Mouse (Mus musculus) mouse trophoblast stem cell (cell line): ENCODE data around the gene Ifi27.

Source experiments
- in situ Hi-C, 2 experiments: fragments of 300-500 bp; cut with MseI, MboI; formaldehyde crosslinking; loops; 2 replicates in 1 of 2; 3 replicates in 1 of 2; pipeline ENCODE4 v1.15.1; 2025

The Ifi27 gene

DNA sequence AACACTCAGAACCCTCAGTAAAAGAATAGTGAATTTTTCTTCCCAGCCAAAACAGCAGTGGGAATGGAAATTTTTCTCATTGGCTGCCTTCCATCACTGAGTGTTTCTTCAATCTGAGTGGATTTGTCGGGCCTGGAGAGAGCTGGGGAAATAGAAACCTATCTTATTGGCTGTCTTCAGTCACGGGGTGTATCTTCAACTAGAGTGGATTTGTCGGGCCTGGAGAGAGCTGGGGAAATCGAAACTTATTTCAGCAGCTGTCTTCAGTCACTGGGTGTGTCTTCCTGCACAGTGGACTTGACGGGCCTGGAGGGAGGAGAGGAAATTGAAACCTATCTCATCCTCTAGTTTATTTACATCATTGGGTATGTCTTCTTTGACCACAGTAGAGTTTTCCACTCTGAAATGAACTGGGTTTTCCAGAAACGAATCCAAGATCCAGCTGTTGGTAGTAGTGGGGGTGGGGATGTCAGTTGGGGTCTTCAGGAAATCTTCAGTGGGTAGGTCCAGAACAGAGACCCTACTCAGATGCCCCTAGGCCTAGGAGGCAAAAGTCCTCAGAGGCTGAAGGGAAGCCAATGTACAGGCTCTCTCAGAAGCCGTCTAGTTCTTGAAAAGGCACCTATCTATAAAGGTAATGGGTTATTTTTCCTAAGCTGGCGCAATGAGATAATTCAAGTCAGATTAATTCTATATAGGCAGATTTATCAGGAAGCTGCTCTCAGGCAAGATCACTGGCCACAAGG is at the start of gene Ifi27:
Gene Ifi27, plus strand, starts transcription at position 226 of the 746 bp plus-strand sequence.
- in situ Hi-C loops, result no loop called here

DNA sequence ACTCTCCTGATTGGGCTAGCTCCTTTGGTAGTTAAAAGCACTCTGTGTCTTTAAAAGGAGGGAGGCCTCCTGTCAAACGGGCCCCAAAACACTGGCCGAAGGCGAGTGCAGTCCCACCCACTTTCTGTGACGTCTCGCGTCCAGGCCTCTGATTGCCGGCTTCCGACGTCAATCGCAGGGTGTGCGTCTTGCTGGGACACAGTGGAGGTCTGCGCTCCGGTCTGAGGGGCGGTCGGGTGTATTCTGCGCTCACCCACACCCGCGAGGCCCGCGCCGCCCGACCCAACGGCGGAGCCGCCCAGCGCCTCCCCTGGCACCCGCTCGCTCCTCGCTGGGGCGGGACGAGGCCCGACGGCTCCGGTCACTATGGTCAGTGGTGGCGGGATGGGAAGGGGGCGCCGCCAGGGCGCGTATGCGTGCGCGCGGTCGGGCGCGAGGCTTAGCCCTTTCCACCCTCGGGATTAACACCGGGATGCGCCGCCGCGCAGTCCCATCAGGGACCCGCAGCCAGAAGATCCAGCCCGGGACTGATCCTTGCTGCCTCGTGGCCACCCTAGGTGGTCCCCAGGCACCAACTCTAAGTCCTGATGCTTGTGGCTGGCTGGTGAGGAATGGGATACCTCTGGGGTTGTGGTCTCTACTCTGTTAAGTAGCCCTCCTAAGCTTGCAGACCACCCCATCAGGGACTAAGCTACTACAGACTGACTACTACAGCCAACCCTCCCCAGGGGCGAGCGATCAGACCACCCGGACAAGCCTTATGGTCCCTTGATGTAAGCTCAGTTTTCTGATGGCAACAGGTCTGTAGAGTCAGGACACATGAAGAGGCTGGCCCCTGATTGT is 45.3 kb upstream of the Ifi27 start, which contains the start of gene Otub2:
Gene Otub2, plus strand, starts transcription at position 178 of the 843 bp plus-strand sequence.
- in situ Hi-C loops, result no loop called here

DNA sequence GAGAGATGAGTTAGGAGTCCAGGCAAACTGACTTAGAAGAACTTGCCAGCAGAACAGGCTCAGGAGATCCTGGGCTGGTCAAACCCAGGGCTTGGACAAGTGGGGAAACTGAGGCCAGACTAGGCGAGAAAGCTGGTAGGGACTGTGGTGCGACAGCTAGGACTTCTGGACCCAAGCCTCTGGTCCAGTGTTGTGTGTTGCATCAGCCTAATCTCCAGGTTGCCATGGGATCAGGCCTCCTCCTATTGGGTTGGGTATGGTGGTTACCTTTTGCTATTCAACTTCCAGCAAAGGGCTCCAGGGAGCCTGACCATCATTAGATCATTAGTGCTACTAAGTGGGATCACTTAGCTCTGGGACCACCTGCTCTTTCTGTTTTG is 44.7 kb upstream of the Ifi27 start:
- in situ Hi-C loops, result no loop called here

DNA sequence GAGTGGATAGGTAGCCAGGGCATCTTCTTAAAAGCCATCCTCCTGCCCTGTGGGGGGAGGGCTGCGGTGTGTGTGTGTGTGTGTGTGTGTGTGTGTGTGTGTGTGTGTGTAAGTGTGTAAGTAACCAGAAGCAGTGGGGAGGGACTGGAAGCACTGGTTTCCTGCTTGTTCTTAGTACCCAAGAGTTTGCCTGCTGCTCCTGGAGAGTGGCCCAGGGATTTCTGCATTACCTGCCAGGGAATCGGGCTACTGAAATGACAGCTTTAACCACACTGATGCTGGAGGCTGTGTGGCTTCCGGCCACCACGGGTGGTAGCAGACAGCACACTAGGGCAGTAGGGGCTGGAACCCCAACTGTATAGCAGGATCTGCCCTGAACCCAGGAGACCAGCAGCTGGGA is 44.0 kb upstream of the Ifi27 start:
- in situ Hi-C loops, result no loop called here

DNA sequence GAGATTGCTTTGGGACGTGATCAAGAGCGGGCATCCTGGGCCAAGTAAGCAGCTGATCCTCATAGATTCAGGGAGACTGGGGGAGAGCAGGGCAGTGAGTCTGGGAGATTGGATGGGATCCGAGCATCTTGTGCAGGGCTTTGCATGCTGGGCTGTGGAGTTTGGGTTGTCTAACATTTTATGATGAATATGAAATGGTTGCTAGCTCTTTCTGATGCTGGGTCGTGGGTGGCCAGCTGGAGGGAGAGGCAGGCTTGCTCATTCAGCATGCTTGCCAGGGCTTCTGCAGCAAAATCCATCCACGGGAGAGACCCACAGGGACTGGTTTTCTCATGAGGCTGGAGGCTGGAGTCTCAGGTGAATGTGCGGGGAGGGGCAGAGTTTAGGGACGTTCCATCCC is 42.9 kb upstream of the Ifi27 start:
- in situ Hi-C loops, result no loop called here

DNA sequence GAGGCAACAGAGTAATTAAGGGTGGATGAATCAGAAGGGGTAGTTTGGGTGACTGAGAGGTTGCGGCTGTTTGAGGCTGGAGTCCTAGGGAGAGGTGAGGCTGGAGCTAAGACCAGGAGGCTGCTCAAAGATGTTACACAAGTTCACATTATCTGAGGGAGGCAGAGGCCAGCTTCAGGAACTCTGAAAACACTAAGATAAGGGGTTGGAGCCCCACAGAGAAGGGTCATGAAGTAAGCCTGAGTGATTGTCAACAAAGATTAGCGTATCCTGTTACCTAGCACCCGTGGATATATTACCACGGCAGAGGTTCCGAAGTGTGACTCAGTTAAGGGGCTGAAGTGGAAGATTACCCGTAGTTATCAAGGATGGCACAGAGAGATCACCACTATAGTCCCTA is 40.5 kb upstream of the Ifi27 start:
- in situ Hi-C loops, result no loop called here

DNA sequence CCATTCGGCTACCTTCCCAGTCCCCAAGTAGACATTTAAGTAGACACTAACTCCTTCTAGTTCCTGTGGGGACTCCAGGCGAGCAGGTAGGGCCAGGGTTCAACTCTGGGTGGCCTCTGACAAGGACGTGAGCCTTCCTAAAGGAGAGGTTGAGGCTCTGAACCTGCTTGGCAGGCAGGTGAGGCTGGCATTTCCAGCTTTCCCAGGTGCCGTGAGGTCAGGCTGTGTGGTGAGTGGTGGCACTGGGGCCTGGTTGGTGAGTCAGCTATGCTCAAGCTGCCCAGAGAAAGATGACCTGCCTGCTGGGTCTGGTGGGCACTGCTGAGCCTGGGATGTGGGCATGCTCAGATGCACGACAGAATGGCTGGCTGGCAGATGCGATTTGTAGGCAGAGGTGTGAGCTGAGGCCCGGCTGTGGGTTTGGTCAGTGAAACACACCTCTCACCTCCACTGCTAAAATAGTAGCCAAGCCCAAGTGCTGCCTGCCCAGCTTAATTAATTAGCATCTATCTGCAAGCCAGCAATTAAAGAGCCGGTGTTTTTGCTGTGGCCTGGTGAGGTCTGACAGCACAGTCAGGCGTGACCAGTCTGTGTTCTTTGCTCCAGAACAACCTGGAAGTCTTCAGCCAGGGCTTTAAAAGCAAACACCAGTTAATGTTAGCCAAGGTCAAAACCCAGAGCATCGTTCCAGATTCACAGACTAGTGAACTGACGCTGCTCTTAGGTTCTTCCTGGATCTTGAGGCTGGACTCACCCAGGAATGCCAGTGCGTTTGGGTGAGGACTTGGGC is 38.3 kb upstream of the Ifi27 start:
- in situ Hi-C loops, result no loop called here

DNA sequence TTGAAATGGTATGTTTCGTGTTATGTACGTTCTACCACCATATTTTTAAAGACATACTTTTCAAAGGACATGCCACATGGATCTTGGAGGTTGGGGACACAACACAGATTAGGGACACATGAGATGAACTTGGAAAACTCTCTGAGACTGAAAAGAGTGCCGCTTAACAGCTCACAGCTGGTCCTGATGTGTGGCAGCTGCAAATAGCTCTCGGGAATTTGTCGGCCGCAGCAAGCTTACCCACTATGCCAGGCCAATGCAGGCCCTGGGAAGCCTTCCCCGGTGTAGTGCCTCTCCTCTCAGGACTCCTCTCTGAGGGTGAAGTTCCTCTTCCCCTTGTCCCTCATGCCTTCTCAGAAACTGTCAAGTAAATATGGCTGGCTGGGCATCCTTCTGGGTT is 37.3 kb upstream of the Ifi27 start:
- in situ Hi-C loops, result no loop called here

DNA sequence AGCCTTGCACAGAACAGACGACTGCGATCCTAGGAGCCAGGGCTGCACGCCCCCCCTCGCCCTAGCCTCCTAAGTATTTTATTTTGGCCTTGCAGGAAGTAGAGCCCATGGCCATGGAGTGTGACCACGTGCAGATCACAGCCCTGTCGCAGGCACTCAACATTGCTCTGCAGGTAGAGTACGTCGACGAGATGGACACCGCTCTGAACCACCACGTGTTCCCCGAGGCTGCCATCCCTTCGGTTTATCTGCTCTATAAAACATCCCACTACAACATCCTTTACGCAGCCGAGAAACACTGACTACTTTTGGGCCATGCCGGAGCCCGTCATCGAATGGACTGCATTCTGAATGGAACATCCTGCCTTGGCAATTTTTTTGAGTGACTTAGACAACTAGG is 29.9 kb upstream of the Ifi27 start:
- in situ Hi-C loops, result no loop called here

DNA sequence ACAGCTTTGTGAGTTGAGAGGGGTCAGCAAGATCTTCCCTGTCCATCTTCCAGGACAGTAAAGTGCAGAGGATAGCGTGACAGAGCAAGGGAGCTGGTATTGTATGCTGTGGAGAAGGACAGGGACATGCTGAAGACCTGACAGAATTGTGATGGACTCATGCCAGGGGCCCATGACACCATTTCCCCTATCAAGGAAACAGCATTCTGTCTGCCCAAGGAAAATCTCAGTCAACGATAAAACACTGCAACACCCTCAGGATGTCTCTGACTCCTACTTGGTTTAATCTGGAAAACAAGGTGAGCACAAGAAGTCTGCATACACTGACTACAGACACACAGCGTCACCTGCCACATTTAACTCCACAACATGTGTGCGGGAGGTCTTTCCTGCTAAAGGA is 26.3 kb upstream of the Ifi27 start, which contains the start of gene 9330161L09Rik:
Gene 9330161L09Rik, minus strand, starts transcription at position 101 of the 400 bp plus-strand sequence.
- in situ Hi-C loops, result no loop called here

DNA sequence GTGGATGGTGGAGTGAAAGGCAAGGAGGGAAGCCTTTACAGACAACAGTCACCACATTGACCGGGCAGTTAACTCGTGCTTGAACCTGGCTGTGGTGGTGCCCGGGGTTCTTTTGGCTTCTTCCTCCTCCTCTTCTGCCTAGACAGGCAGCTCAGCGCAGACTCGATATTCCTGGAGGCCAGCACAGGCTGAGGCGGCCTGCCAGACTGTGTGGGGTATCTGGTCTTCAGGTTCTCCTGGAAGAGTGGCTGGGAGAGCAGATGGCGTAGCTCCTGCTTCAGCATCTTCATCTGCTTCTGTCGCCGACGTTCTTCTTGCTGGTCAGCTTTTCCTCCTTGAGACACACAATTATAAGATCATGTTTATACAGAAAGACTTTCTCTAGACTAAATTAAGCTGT is 25.9 kb upstream of the Ifi27 start:
- in situ Hi-C loops, result no loop called here

DNA sequence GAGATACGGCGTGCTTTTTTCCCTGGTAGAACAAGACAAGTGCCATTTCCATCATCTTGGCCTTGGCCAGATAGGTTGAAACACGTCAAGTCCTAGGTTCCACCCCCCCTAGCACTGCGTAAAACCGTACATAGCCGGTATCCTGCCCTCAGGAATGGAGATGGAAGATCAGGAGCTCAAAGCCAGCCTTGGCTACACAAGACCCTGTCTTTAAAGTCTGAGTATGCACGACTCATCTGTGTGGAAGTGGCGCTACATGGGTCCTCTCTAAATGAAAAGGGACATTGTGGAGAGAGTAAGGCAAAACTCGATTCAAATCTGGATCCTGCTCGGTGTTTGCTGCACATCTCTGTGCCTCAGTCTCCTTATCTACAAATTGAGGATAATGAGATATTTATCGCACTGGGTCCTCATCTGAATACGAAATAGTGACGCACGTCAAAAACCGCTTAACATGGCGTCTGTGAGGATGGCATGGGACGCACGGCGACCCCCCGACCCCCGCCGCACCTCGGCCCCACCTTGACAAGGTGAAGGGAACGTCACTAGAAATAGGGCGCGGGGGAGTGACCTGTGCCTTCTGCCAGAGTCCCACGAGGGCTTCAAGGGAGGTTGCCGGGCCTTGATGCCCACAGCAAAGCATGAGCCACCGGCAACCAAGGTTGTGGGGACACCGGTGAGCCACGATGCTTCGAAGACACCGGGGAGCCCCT is 8.8 kb upstream of the Ifi27 start:
- in situ Hi-C loops, result loop anchor here (5.0 kb wide), 1 partner anchor 67 kb away; no protein-coding TSS in a partner anchor

DNA sequence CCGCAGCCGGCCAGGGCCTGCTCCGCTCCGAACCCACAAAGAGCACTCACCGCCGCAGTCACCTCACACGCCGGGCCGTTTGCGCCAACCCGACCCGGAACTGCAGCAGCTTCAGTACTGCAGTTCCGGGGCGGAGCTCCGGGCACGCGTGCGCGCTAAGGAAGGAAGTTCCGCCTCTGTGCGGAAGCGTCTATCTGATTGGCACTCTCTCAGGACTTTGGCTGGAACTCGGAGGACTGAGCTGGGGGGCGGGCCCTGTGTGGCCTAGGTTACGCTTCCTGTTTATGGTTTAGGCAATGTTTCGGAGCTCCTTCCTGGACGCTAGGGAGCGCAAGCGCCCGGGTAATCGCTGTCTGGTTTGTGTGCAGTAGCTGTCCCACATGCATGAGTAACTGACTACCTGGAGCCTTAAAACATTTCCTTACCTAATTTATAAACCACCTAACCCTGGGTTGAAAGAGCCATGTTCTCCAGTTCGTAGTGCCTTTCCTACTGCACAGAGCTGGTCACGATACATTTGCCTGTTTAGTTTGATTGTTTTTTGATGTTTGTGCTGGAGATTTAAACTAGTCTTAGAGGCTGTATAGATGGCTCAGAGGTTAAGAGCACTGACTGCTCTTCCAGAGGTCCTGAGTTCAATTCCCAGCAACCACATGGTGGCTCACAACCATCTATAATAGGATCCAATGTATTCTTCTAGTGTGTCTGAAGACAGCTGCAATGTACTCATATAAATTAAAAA is 8.1 kb upstream of the Ifi27 start, which contains the start of gene Ddx24:
Gene Ddx24, minus strand, starts transcription at position 102 of the 742 bp plus-strand sequence.
- in situ Hi-C loops, result loop anchor here (5.0 kb wide), 1 partner anchor 66 kb away; no protein-coding TSS in a partner anchor

DNA sequence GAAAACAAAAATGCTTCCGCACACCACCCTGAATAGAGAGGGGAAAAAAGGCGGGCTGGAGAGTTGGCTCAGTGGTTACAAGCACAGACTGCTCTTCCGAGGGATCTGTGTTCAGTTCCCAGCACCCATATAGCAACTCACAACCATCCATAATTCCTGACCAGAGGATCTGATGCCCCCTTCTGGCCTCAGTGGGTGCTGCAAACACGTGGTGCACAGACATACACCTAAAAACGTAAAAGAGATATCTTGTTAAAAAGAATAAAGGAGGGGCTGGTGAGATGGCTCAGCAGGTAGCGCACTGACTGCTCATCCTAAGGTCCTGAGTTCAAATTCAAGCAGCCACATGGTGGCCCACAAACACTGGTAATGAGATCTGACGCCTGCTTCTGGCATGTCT is 7.3 kb upstream of the Ifi27 start:
- in situ Hi-C loops, result loop anchor here (5.0 kb wide), 1 partner anchor 66 kb away; no protein-coding TSS in a partner anchor

DNA sequence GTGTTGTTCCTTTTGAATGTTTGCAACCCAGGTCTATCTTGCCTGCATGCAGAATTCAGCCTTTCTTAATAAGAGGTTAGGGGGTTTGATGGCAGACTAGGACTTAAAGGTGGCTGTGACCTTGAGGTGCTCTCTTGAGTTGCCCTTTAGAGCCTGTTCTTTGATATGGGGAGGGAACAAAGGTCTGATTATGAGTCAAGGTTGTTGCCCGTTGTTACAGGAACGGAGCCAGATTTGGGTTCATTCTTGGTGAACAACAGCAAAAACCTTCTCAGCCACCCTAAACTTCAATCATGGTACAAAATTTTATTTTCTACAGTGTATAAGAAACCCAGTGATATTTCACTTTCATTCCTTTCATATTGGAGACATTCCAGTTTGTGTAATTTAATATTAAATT is 581 bp upstream of the Ifi27 start:
- in situ Hi-C loops, result no loop called here

DNA sequence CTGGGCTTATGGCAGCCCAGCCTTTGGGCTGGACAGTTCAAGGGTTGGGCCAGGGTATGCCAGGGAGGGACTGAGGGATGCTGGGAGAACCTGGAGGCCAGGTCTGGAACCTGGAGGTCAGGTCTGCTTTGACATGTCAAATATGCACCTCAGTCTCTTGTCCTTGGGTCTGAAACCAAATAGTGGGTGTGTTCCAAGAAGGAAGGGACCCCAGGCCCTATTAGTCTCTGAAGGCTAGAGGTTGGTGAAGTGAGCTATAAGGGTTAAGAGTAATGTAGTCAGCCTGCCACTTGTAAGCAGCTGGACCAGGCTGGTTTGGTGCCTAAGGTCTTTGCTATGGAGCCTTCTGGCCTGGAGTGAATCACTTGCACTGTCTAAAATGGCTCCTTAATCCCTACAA is 850 bp downstream of the Ifi27 start:
- in situ Hi-C loops, result no loop called here

DNA sequence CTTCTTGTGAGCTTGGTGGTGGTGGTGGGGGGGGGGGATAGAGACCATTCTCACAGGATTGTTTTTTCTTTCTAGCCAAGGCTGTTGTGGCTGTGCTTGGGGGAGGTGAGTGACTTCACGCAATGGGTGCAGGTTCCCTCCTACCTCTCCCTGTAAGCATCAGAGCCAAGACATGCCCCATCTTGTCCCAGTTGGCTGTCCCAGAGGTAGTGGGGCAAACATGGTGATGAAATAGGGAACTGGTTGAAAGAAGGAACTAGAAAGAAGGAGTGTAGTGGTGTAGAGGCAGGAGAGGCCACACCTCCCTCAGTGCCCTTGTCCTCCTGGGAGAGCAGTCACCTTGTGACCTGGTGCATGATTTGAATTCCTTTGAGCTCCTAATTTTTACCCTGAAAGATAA is 3.6 kb downstream of the Ifi27 start:
- in situ Hi-C loops, result no loop called here

DNA sequence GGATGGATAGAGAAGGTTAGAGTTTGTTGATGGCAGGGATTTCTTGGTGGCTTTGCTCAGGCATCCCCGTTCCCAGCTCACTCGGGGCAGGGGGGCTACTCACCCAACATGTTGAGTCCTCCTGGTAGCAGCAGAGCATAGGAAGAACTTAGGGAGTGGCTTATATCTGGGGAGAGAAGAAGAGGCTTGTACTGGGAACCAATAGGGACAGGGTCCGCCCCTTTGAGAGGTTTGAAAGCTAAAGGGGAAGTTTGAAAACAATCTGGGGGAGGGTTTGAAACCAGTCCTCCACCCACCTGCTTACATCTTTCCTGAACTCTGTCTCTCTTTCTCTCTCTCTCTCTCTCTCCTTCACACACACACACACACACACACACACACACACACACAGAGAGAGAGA is 9.5 kb downstream of the Ifi27 start, which contains the start of gene Ifi27l2a:
Gene Ifi27l2a, minus strand, starts transcription at position 157 of the 400 bp plus-strand sequence.
- in situ Hi-C loops, result loop anchor here in 1 of 2 experiments (5.0 kb wide), 1 partner anchor 34 kb away; no protein-coding TSS in a partner anchor

DNA sequence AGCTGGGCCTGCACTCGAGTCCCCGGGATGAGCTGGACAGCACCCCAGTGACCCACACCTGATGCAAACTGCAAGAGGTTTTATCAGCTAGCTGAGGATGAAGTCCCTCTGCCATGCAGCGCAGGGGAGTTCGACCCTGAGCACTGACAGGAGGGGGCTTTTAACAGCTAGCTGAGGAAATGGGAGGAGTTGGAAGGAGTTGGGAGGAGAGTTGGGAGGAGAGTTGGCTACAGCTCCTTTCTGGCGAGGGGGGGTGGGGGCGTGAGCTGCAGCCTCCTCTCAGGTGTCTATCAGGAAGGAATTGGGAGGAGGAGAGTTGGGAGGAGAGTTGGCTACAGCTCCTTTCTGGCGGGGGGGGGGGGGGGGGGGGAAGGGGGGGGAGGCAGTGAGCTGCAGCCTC is 10.2 kb downstream of the Ifi27 start:
- in situ Hi-C loops, result loop anchor here in 1 of 2 experiments (5.0 kb wide), 1 partner anchor 33 kb away; no protein-coding TSS in a partner anchor

DNA sequence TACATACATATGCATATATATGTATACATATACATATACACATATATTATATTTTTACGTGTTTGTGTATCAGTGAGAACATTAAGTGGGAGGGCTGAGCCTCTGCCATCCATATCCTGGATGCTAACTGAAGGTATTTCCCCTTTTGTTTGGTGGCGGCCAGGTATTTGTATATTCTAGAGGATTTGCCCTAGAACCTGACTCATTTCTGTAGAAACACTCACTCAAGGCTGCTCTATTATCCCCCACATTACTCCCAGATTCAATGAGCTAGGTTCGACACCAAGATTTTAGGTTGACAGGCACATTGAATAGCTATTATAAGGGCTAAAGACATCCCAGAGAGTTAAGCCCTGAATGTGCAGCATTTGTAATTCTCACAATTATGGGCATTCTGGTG is 11.0 kb downstream of the Ifi27 start:
- in situ Hi-C loops, result loop anchor here in 1 of 2 experiments (5.0 kb wide), 1 partner anchor 37 kb away; no protein-coding TSS in a partner anchor
